Mouse (Mus musculus) left cerebral cortex, adult 18-20 months (tissue): ENCODE data around the gene 9930111J21Rik2. TPM values are rescaled to one million over a fixed set of nuclear protein-coding genes. Genes with fewer than 3 reads are reported as not detected.
"Not testable (repeated sequence)": the region's sequence is repeated elsewhere in the genome, so short reads cannot be mapped to it uniquely, and the experiment has no call there.

Experiments
- DNase-seq, 2 experiments: peaks; one replicate each; pipeline ENCODE4 v3.0.0; 2021 to 2022; ENCODE audit warnings: low spot score in 2 of 2, mixed read lengths in 1 of 2
- long read RNA-seq, 2 experiments: library from polyadenylated mRNA; stranded (forward); transcript quantifications; one replicate each; pipeline ENCODE4 v2.0.0; 2021
- total RNA-seq, 2 experiments: library from RNA; stranded (reverse); gene quantifications; 2 replicates each; pipeline ENCODE4 v1.2.3; 2021

Gene 9930111J21Rik2
- 1 to 10 TPM in 1 of 2 experiments, under 1 TPM in 1; 0.94 to 1.6 TPM for total RNA-seq
- long read RNA-seq, experiment 1, partial matches to known transcripts: 0 of 1 reads
- long read RNA-seq, experiment 1, other reads (novel, unspliced or antisense): 1 of 1 reads
- long read RNA-seq, experiment 2: 0 reads

- not testable (repeated sequence) for DNase-seq
These were observed at the start of gene 9930111J21Rik2 for GRCm38 (mm10) chr11:49051093-49051891. 9930111J21Rik2 (minus strand) TSS chr11:49051242.

- no peak for DNase-seq
These were observed 49.4 kb upstream of the 9930111J21Rik2 start for GRCm38 (mm10) chr11:49100409-49100808.

- DNase-seq: no peak
These were observed 44.3 kb upstream of the 9930111J21Rik2 start for GRCm38 (mm10) chr11:49095367-49095766.

- DNase-seq: no peak
These were observed 43.0 kb upstream of the 9930111J21Rik2 start for GRCm38 (mm10) chr11:49093861-49094660.

- DNase-seq: no peak
These were observed 41.7 kb upstream of the 9930111J21Rik2 start for GRCm38 (mm10) chr11:49092786-49093185.

GRCm38 (mm10) chr11:49092053-49092586, 41.1 kb upstream of the 9930111J21Rik2 start:
- DNase-seq: no peak

GRCm38 (mm10) chr11:49091171-49091570, 40.1 kb upstream of the 9930111J21Rik2 start:
- no peak for DNase-seq

- no peak for DNase-seq
These were observed 39.5 kb upstream of the 9930111J21Rik2 start for GRCm38 (mm10) chr11:49090551-49090950.

- no peak for DNase-seq
These were observed 38.9 kb upstream of the 9930111J21Rik2 start for GRCm38 (mm10) chr11:49089735-49090507.

- DNase-seq: no peak
These were observed 38.1 kb upstream of the 9930111J21Rik2 start for GRCm38 (mm10) chr11:49088990-49089652.

GRCm38 (mm10) chr11:49087830-49088616, 37.0 kb upstream of the 9930111J21Rik2 start:
- DNase-seq: no peak

GRCm38 (mm10) chr11:49086858-49087361, 35.9 kb upstream of the 9930111J21Rik2 start:
- no peak for DNase-seq

- no peak for DNase-seq
These were observed 33.8 kb upstream of the 9930111J21Rik2 start for GRCm38 (mm10) chr11:49084875-49085274.

- DNase-seq: no peak
These were observed 33.3 kb upstream of the 9930111J21Rik2 start for GRCm38 (mm10) chr11:49084385-49084784.

GRCm38 (mm10) chr11:49083808-49084207, 32.8 kb upstream of the 9930111J21Rik2 start:
- DNase-seq: no peak

- DNase-seq: peak in 1 of 2 experiments; percentile 20
These were observed 32.1 kb upstream of the 9930111J21Rik2 start for GRCm38 (mm10) chr11:49083146-49083545.

- no peak for DNase-seq
These were observed 30.8 kb upstream of the 9930111J21Rik2 start for GRCm38 (mm10) chr11:49081886-49082285.

GRCm38 (mm10) chr11:49081356-49081755, 30.3 kb upstream of the 9930111J21Rik2 start:
- no peak for DNase-seq

- DNase-seq: no peak
These were observed 29.6 kb upstream of the 9930111J21Rik2 start for GRCm38 (mm10) chr11:49080636-49081035.
